Mouse (Mus musculus): ENCODE data around the gene Syt1. TPM values are rescaled to one million over a fixed set of nuclear protein-coding genes. Genes with fewer than 3 reads are reported as not detected.
A peak's percentile ranks its signal among the peaks of the same experiment; 100 is the strongest.

Gene Syt1
- total RNA-seq, 2 experiments from 2014 or later: 865 to 924 TPM

- no peak for DNase-seq (ENCODE audit: low spot score in 2 of 2)
Observed at GRCm38 (mm10) chr10:108886781-108887180, 124.0 kb downstream of the Syt1 start.

GRCm38 (mm10) chr10:108885769-108886168 is 125.0 kb downstream of the Syt1 start:
- no peak for DNase-seq (ENCODE audit: low spot score in 2 of 2)

GRCm38 (mm10) chr10:108884520-108884919 is 126.3 kb downstream of the Syt1 start:
- peak in 1 of 2 experiments; percentile 31 for DNase-seq (ENCODE audit: low spot score in 2 of 2)

GRCm38 (mm10) chr10:108880372-108880771 is 130.4 kb downstream of the Syt1 start:
- no peak for DNase-seq (ENCODE audit: low spot score in 2 of 2)

GRCm38 (mm10) chr10:108875730-108876129 is 135.1 kb downstream of the Syt1 start:
- DNase-seq (ENCODE audit: low spot score in 2 of 2): no peak

GRCm38 (mm10) chr10:108874687-108875086 is 136.1 kb downstream of the Syt1 start:
- no peak for DNase-seq (ENCODE audit: low spot score in 2 of 2)

- no peak for DNase-seq (ENCODE audit: low spot score in 2 of 2)
Observed at GRCm38 (mm10) chr10:108872359-108872758, 138.4 kb downstream of the Syt1 start.

- DNase-seq (ENCODE audit: low spot score in 2 of 2): no peak
Observed at GRCm38 (mm10) chr10:108870586-108870985, 140.2 kb downstream of the Syt1 start.

- no peak for DNase-seq (ENCODE audit: low spot score in 2 of 2)
Observed at GRCm38 (mm10) chr10:108868136-108868535, 142.6 kb downstream of the Syt1 start.

- DNase-seq (ENCODE audit: low spot score in 2 of 2): no peak
Observed at GRCm38 (mm10) chr10:108867202-108867601, 143.6 kb downstream of the Syt1 start.

GRCm38 (mm10) chr10:108865586-108865985 is 145.2 kb downstream of the Syt1 start:
- DNase-seq (ENCODE audit: low spot score in 2 of 2): no peak

- DNase-seq (ENCODE audit: low spot score in 2 of 2): no peak
Observed at GRCm38 (mm10) chr10:108855986-108856385, 154.8 kb downstream of the Syt1 start.

- DNase-seq (ENCODE audit: low spot score in 2 of 2): peak in 1 of 2 experiments; percentile 53
Observed at GRCm38 (mm10) chr10:108852757-108853156, 158.0 kb downstream of the Syt1 start.

- DNase-seq (ENCODE audit: low spot score in 2 of 2): no peak
Observed at GRCm38 (mm10) chr10:108837434-108837833, 173.3 kb downstream of the Syt1 start.

GRCm38 (mm10) chr10:108832248-108832647 is 178.5 kb downstream of the Syt1 start:
- no peak for DNase-seq (ENCODE audit: low spot score in 2 of 2)

GRCm38 (mm10) chr10:108831801-108832200 is 179.0 kb downstream of the Syt1 start:
- peak in 1 of 2 experiments; percentile 37 for DNase-seq (ENCODE audit: low spot score in 2 of 2)

GRCm38 (mm10) chr10:108822273-108822672 is 188.5 kb downstream of the Syt1 start:
- DNase-seq (ENCODE audit: low spot score in 2 of 2): no peak

- no peak for DNase-seq (ENCODE audit: low spot score in 2 of 2)
Observed at GRCm38 (mm10) chr10:108815339-108815738, 195.4 kb downstream of the Syt1 start.

- no peak for DNase-seq (ENCODE audit: low spot score in 2 of 2)
Observed at GRCm38 (mm10) chr10:108804380-108804779, 206.4 kb downstream of the Syt1 start.

GRCm38 (mm10) chr10:108800776-108801175 is 210.0 kb downstream of the Syt1 start:
- peak in 1 of 2 experiments; percentile 64 for DNase-seq (ENCODE audit: low spot score in 2 of 2)

- DNase-seq (ENCODE audit: low spot score in 2 of 2): peak in 1 of 2 experiments; percentile 18
Observed at GRCm38 (mm10) chr10:108798826-108799225, 212.0 kb downstream of the Syt1 start.

- DNase-seq (ENCODE audit: low spot score in 2 of 2): no peak
Observed at GRCm38 (mm10) chr10:108782817-108783216, 228.0 kb downstream of the Syt1 start.

GRCm38 (mm10) chr10:108780614-108781013 is 230.2 kb downstream of the Syt1 start:
- DNase-seq (ENCODE audit: low spot score in 2 of 2): peak in 1 of 2 experiments; percentile 29

GRCm38 (mm10) chr10:108776735-108777134 is 234.0 kb downstream of the Syt1 start:
- DNase-seq (ENCODE audit: low spot score in 2 of 2): no peak
